Mouse (Mus musculus): ENCODE measurements around the gene Ttc13.

- TF ChIP-seq CTCF (IDR thresholded peaks at IDR 0.05; ENCODE audit: extremely low read depth, insufficient read depth, low read length), result no peak
- TF ChIP-seq POLR2A (IDR thresholded peaks at IDR 0.05; ENCODE audit: extremely low read depth, insufficient read depth, low read length), result no peak
Observed at GRCm38 (mm10) chr8:124720938-124721861, 583 bp downstream of the Ttc13 start.

All from cortical plate, adult 2 months (tissue).